Mouse (Mus musculus) small intestine, adult 2 months (tissue): ENCODE results near the gene Ryr2.

Experiments
- CTCF ChIP-seq: fragments of 200-500 bp; IDR thresholded peaks from 2 replicates; pipeline ENCODE4 v1.5.1; 2012; ENCODE audit warnings: low read depth, mild to moderate bottlenecking, control low read depth, inconsistent platforms, low read length, moderate library complexity, mixed read lengths; ENCODE audit not compliant: insufficient replicate concordance, insufficient read length; ENCODE audit errors: extremely low read depth
- POLR2A ChIP-seq: fragments of 200-500 bp; IDR thresholded peaks from 2 replicates; pipeline ENCODE4 v1.6.1; 2012; ENCODE audit warnings: low read depth, mild to moderate bottlenecking, control low read depth, inconsistent platforms, low read length, moderate library complexity

GRCm38 (mm10) chr13:11958271-11958670 lies 148.5 kb downstream of the Ryr2 start:
- TF ChIP-seq POLR2A (no peak), CTCF (no peak)
